Mouse (Mus musculus) CD4-positive, CD25-positive, alpha-beta regulatory T cell, adult 4 months (primary cell): ENCODE measurements around the gene Ypel2. TPM values are rescaled to one million over a fixed set of nuclear protein-coding genes. Genes with fewer than 3 reads are reported as not detected.
A peak's percentile ranks its signal among the peaks of the same experiment; 100 is the strongest.

Experiments
- ATAC-seq: one replicate; pipeline ENCODE4 v1.8.0; 2017
- polyA plus RNA-seq, 2 experiments: library from polyadenylated mRNA; unstranded; fragments of 100-300 nt; shearing (Covaris generic); gene quantifications; one replicate each; pipeline ENCODE4 v1.2.1; 2017

The Ypel2 gene
- polyA plus RNA-seq, 2 experiments from 2014 or later: 7.4 to 11.2 TPM

DNA sequence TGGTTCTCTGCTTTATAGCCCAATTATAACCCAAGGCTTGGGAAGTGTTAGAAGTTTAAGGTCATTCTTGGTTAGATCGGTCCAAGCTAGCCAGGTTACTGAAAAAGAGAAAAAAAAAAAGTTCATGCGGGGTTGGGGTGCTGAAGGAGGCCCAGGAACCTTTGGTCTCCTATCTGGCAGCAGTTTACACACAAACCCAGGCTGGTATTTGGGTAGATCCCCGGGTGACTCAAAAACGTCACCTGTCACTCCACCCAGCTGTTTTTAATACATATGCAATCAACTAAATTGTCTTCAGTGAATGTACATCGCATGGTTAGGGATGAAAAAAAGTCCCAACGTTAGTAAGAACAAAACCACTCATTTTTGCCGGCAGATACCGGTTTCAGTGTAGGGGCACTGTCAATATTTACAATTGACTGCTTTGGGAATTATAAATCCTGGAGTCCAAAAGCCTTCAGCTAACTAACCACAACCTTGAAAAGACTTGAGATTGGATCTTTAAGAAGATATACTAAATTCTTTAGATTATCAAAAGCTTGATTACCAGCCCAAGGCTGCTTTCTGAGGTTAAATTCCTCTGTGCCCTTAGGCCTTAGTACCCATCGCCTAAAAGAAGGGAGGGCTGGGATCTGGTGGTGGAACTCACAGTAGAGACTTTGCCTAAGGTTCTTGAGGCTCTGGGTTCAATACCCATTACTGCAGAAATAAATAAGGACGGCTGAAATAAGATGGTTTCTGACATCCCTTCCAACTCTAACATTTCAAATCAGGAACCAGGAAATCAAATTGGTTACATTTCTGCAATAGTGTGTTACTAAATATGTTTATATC is 1.5 kb upstream of the Ypel2 start:
- peak; percentile 42 for ATAC-seq

DNA sequence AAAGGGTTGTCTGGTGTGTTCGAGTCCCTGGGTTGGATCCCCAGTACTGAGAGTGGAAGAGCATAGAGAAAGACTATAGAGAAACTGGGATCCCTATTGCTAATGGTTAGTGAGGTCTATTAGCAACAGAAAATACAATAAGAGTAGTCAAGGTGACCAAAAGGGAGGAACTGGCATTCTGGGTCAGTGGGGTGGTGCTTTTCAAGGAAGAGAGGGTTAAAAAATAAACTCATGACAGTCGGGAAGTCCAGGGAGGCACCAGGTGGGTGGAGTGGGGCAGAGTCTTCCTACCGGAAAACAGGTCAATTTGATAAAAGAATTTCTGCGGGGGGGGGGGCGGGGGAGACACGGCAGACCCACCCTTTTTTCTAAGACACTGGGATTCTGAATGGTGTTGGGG is 823 bp upstream of the Ypel2 start:
- ATAC-seq: no peak

GRCm38 (mm10) chr11:86992461-86992988 is 982 bp downstream of the Ypel2 start:
- no peak for ATAC-seq

DNA sequence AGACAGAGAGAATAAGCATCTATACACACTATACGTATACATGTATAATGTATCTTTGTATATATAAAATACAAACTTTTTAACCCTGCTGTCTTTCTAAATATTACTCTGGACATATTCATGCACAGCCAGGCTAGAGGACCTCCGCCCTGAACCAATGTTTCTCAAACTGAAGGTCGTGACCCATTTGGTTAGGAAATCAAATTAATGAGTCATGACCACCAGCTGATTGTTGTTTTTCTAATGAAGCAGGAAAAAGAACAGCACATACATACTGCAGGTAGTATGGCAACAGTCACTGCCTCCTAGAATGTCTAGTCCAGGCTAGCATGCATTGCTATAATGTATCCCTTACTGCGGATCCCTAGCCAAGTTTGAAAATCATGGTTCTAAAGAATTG is 2.3 kb downstream of the Ypel2 start:
- no peak for ATAC-seq

DNA sequence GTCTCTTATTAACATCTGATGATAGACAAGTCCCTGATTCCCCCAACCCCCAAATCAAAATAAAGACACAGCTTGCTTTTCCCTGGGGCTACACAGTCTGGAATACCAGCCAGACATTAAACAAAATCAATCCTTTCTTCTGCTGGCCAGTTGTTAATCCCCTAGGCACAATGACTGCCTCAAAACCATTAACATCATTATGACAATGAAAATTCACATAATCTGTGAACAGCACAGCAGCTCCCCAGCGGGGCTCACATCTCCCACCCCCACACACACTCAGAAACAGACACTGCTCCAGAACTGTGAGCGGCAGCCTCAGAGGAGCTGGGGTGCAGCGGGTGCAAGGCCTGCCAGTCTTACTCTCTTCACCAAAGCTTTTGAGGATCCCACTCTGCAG is 3.2 kb downstream of the Ypel2 start:
- ATAC-seq: no peak

GRCm38 (mm10) chr11:86984990-86985389 is 8.5 kb downstream of the Ypel2 start:
- no peak for ATAC-seq

GRCm38 (mm10) chr11:86983056-86983455 is 10.5 kb downstream of the Ypel2 start:
- ATAC-seq: no peak

DNA sequence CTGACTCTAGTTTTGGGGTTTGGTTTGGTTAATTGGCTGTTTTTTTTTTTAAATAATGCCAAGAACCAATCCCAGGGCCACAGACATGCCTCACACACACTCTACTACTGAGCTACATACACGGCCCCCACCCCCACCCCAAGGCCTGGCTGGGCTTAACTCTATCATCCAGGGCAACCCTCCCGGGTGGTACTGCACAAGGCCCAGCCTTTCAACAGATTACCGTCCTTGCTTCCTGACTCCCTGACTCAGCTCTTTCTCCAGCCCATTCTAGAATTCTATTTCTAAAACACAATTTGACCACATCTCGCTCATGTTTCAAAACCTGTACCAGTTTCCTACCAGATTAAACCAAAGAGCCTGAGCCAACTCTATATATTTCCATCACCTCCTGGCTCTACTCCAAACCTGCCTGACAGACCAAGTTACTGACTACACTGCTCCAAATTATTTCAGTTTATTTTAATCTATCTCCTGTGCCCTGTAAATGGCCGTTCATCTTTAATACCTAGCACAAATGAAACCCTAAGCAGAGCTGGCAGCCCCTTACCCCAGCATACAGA is 12.2 kb downstream of the Ypel2 start:
- ATAC-seq: no peak

DNA sequence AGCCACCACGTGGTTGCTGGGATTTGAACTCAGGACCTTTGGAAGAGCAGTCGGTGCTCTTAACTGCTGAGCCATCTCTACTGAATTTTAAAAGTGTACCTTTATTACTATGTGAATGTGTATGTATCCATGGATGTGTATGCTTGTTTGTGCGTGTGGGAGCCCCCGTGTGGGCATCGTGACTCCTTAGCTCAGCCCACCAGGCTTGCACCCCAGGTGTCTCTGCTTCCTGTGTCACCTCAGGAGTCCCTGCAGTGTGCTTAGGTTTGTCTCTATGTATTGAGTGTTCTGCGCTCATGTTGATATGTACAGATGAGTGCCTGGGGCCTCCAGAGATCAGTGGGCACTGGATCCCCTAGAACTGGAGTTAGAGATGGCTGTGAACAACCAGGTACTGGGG is 13.0 kb downstream of the Ypel2 start:
- ATAC-seq: no peak

DNA sequence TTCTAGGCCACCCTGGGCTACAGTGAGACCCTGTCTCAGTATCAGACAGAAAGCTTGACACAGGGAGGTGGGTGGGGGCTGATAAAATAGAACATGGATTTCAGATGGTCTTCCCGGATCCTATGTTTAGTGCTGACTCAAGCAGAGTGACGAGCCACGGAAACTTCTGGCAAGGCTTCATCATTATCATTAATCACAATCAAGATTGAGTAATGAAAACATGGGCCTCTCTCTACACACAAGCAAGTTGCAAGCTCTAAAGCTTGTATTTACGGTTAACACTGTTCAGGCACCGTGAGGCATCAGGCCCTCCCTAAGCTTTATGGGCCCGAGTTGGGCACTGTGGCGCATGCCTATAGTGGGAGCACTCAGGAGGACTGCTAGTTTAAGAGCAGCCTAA is 13.7 kb downstream of the Ypel2 start:
- ATAC-seq: no peak

DNA sequence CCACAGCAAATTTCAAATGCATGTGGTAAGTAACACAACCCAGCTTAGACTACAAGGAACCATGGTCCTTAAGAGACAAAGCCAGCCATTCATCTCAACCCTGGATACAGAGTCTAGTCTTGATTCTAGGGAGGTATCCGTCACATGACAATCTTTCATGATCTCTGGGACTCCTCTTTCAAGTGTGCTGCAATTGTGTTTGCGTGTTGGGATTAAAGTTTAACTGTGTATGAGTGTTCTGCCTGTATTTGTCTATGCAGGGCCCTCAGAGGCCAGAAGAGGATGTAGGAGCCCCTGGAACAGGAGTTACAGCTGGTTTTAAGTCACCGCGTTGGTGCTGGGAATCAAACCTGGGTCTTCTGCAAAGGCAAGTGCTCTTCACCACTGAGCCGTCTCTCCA is 16.3 kb downstream of the Ypel2 start:
- no peak for ATAC-seq

- ATAC-seq: no peak
Observed at GRCm38 (mm10) chr11:86974401-86974800, 19.1 kb downstream of the Ypel2 start.

DNA sequence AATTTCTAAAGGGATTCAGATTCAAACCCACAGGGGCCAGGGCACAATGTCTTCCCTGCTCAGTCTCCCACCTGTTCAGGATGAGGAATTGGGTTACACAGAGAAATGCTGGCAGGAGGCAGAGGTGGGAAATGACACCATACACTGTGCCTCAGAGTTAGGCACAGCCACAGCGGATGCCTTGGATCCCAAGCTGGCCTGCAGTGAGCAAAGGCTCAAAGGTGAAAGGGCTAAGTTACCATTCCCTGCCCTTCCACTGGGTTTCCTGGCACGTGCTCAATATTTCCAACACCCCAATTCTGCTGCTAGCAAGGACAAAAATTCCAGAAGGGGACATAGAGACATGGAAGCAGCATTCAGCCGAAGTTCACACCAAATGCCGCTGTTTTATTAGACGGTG is 20.3 kb downstream of the Ypel2 start:
- no peak for ATAC-seq

- no peak for ATAC-seq
Observed at GRCm38 (mm10) chr11:86971057-86971753, 22.3 kb downstream of the Ypel2 start.

DNA sequence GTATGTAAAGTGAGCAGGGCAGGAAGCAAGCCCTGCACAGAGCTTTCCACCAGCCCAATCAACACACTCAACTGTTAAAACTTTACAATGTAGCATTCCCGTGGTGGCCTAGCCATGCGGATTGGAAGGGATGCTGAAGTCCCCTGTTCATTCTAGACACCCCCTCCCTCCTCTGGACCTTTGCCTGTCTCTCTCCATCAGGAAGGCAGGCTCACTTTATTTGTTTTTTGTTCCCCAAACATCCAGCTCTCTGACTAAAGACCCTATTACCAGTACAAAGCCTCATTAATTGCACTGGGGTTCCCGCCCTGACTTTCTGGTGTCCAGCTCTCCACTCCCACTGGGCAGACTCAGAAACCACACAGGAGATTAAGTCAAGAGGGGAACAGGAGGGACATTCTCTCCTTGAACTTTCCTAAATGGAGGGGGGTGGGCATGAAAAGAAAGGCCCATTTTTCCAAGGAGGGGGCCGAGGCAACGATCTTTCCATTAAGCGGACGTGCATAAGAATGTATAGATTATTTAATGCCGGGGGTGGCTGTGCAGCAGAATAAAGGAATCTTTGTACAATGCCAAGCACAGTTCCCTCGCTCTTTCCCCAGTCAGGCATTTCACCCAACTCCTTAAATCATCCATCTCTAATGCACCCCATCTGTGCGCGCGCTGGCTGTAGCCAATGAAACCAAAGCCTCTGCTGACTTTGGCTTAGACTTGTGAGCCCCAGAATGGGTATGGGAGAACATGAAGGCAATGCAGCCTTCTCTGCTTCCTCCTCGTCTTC is 24.3 kb downstream of the Ypel2 start:
- no peak for ATAC-seq

GRCm38 (mm10) chr11:86967506-86967905 is 26.0 kb downstream of the Ypel2 start:
- no peak for ATAC-seq

GRCm38 (mm10) chr11:86966696-86967095 is 26.8 kb downstream of the Ypel2 start:
- peak; percentile 76 for ATAC-seq

DNA sequence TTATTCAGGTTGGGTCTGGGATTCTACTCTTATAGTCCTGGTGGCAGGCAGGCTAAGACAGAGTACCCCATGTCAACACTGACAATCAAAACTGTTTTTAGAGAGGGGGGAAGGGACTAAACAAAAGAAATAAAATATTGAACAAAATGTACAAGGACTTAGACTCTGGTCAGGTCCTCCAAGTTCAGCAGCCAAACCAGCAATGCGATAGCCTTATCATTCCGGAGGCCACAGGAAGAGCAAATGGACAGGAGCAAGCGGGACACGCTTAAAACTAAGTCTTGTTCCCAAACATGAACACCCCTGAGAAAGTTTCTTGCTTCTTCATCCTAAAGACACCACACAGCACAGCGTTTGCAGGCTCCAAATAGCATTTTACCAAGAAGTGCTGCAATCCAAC is 28.4 kb downstream of the Ypel2 start:
- no peak for ATAC-seq

- no peak for ATAC-seq
Observed at GRCm38 (mm10) chr11:86963698-86964097, 29.8 kb downstream of the Ypel2 start.

DNA sequence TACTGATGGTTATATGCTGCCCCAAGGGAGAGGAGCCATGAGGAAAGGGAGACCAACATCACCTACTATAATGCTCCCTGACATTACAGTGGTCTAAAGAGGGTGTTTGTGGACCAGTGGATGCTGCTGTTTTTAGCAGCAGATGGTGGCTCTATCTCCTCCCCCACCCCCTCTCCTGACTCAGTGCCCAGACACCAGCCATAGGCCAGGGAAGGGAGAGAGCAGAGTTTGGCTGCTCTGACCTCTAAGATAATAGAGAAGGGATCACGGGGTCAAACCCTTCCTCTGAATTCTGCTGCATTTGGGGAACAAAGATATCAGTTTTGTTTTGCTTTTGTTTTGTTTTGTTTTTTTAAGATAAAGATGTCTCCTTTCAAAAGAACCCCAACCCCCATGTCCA is 30.5 kb downstream of the Ypel2 start:
- ATAC-seq: no peak

GRCm38 (mm10) chr11:86962362-86962761 is 31.1 kb downstream of the Ypel2 start:
- no peak for ATAC-seq

DNA sequence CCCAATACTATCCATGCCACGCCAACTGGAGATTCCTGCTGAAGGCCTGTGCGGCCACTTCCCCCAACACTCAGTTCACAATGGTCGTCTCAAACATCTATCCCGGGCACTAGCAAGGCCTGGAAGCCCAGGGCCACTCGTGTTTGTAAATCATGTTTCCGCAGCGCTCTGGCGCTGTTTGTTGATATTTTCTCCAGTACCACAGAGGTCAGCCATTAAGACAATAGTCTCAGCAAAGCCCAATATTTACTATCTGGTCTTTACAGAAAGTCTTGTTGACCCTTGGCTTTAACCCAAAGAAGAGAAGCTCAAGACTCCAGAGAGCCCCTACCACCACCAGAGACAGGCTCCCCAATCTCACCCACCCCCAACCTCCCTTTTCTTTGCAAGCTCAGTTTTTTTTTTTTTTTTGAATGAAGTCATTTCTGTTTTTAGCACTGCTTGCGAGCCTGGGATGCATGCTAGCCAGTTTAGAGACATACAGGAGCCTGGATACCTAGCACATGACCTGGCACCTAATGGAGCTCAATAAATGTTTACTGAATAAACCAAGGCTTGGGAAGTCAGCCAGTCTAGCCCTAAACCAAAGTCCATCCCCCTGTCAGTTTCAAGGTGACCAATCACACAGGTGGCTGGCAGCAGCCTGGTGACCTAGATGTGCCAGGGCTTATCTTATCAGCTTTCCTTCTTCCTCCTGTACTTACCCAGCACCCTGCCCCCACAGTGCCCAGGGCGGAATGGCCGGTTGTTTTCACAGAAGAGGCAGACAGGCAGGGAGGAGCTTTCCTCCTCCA is 31.8 kb downstream of the Ypel2 start:
- no peak for ATAC-seq
